Mouse (Mus musculus): ENCODE data around the gene Nyap1. TPM values are rescaled to one million over a fixed set of nuclear protein-coding genes. Genes with fewer than 3 reads are reported as not detected.

Nyap1 gene
- polyA plus RNA-seq, 1 experiment from 2014 or later, result 8.8 TPM

DNA sequence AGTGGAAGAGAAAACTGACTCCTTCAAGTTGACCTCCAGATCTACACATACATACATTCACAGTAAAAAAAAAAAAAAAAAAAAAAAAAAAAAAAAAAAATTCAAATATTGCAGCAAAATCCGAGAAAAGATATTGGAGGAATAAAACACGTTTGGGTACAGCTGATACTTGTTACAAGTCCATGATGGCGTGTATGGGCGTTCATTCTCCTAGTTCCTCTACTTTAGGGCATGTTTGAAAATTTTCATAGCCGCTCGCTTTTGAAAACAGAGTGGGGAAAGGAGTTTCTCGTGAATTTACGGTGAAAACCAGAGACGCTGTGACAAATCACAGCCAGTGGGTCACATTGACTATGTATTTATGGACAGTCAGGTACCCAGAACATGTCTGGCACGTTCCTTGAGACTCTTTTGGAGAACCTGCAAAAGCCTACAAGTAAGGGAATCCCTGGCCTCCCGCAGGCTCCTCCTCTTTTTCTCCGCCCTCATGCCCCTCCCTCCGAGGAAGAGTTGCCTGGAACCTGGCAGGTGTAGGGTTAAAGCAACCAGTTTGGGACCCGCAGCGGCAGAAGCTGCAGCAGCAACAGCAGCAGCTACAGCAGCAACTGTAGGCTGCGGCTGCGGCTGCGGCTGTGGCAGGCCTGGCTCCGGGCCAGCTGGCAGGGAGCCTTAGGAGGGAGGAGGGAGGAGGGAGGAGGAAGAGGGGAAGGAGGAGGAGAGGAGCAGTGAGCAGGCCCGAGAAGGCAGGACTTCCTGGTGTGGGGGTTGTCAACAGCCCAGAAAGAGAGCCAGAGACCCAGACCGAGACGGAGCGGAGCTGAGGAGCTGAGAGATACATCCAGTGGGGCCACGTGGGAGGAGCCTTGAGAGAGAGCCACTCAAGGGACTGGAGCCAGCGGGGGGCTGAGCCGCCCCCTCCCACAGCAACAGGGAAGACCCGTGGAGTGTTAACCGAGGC lies 4.1 kb upstream of the Nyap1 start, which contains the start of gene Tsc22d4:
Gene Tsc22d4 (plus strand): TSS at position 517 of the 958 bp plus-strand sequence.
- peak; percentile 94 for DNase-seq (ENCODE audit: low spot score)

DNA sequence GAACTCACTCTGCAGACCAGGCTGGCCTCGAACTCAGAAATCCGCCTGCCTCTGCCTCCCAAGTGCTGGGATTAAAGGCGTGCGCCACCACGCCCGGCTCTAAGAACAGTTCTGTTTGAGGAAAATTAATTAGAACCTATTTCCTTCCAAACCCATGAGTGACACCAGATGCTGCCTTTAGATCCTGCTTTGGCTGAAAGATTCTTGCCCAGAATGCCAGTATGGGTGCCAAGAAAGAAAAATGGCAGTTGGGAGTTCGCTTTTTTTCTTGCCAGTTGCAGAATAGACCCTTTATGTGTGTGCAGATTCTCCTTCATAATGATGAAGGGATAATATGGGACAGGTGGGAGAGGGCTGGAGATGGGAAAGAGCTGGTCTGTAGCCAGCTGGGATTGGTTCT lies 2.8 kb upstream of the Nyap1 start:
- DNase-seq (ENCODE audit: low spot score), result no peak

DNA sequence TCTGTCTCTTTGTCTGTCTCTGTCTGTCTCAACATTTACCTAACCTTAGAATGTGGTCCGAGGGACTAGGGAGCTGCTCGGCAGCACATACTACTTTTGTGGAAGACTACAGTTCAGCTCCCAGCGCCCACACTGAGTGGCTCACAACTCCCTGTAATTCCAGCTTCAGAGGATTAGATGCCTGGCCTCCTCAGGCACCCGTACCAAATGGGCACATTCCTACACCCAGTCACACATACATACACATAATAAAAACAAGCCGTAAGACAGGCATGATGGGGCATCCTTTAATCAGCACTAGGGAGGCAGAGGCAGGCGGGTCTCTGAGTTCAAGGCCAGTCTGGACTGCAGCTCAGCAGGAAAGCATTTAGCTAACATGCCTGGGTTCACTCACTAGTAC lies 1.4 kb upstream of the Nyap1 start:
- DNase-seq (ENCODE audit: low spot score), result no peak

- no peak for DNase-seq (ENCODE audit: low spot score)
Observed at GRCm38 (mm10) chr5:137742048-137742447, 641 bp upstream of the Nyap1 start.

DNA sequence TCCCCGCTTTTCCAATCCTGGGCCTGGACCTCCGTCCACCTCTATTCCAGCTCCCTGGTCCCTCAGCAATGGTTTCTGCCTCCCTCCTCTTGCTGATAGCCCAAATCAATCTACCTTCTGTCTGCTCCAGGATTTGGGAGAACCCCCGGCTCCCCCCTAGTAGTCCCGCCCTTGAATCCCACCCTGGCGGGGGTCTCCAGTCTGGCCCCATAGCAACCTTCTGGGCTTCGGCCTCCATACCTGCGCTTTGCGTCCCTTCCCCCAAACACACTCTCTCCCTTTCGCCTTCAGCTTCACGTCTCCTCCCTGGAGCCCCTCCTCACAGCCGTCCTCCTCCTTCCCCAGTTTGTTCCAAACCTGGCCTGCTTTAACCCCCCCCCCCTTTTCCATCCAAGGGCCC lies 901 bp downstream of the Nyap1 start:
- DNase-seq (ENCODE audit: low spot score), result no peak

DNA sequence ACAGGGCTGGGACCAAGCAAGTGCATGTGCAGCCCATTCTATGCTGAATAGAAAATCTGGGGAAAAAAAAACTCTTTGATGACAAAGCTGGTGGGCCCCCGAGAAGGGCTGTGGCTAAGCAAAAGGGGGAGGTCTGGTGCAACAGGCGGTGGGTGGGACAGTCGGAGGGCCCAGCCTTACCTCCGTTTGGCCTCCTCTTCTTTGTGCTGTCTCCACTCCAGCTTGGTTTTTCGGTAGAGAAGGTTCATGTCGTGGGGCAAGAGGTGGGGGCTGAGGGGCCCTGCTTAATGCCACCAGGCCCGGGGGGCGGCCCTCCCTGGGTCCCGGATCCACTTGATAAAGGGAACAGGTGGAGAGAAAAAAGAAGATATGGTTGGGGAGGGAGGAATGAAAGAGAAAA lies 1.9 kb downstream of the Nyap1 start:
- peak; percentile 55 for DNase-seq (ENCODE audit: low spot score)

DNA sequence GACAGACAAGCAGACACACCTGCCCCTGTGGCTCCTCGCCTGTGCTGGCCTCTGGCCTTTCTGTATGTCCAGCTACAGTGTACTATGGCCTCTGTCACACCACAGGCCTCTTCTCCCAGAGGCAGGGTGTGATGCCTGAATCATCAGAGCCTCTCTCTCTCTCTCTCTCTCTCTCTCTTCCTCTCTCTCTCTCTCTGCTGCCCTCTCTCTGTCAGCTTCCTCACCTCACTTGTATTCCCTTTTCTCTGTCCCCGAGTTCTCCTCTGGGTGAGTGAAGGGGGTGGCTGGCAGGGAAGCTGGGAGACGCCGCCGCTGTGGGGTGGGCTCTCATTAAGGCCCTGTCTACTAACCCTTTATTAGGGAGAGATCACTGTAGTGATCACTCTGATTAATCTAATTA lies 2.9 kb downstream of the Nyap1 start:
- peak; percentile 39 for DNase-seq (ENCODE audit: low spot score)

GRCm38 (mm10) chr5:137737400-137737940 lies 3.9 kb downstream of the Nyap1 start:
- no peak for DNase-seq (ENCODE audit: low spot score)

DNA sequence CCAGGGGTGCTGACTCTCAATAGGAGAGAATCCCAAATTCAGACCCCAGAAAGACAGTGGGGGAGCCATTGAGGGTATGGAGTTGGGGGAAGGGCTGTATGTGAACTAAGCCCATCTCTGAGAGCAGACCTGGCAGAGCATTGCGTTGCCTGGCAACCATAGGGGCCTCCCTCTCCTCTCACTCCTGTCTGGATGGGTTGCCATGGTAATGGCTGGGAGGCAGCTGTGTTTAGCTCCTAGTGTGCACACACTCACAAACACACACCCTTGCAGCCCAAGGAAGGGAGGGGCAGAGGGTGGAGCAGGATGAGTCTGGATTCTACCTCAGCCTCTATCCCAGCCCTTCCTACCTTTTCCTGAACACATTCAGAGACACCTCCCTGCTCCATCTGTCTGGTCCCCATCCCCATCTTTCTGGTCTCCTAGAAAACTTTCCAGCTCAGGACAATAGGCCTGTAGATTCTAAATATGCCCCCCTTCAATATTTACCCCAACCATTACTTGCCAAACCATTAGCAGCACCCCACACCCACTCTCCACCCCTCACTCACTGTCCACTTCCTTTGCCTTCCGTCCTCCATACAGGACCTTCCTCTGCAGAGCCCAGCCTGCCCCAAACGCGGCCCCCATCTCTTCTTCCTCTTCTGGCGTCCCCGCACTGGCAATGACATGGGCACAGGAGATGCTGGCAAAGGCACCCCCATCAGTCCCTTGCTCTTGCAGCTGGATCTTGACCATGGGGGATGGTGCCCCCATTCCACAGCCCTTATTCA lies 6.9 kb downstream of the Nyap1 start:
- DNase-seq (ENCODE audit: low spot score), result no peak

DNA sequence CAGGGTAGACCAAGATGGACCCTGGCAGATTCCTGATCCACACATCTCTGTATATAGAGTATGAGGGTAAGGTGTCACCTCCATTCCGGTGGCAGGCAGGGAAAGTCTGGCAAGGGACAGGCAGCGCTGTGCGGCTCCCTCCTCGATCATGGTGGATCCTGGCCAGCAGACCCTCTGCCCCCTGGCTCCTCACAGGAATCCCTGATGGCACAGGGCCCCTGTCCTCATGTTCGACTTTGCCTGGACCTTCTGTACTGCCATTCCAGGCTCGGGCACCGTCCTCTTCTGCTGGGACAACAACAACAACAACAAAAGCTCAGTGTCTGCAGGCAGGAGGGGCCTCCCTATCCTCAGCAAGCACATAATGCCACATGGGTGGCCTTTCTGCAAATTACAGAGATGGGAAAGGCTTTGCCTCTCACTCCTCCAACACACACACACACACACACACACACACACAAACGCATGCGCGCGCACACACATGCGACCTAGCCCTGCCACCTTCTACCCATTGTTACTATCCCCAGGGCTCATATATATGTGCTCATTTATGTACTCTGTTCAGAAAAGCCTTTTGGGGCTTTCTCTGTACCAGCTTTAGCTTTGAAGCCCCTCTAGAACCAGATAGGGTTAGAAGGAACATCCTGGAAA lies 7.6 kb downstream of the Nyap1 start:
- no peak for DNase-seq (ENCODE audit: low spot score)

- no peak for DNase-seq (ENCODE audit: low spot score)
Observed at GRCm38 (mm10) chr5:137726767-137727166, 14.6 kb downstream of the Nyap1 start.

DNA sequence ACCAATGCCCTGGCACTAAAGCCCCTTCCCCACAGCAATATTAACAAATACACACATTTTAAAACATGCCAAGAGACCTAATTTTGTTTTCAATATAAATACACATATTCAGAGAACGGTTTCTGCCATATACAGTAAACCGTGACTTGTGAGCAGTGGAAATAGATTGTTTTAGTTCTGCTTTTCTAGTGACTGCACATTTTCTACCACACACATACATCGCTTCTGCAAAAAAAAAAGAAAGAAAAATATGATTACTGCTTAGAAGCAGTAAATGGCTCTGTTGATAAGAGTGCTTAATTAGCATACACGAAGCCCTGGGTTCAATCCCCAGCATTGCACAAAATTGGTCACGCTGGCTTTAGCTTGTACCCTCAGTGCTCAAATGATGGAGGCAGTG lies 17.6 kb downstream of the Nyap1 start:
- no peak for DNase-seq (ENCODE audit: low spot score)

DNA sequence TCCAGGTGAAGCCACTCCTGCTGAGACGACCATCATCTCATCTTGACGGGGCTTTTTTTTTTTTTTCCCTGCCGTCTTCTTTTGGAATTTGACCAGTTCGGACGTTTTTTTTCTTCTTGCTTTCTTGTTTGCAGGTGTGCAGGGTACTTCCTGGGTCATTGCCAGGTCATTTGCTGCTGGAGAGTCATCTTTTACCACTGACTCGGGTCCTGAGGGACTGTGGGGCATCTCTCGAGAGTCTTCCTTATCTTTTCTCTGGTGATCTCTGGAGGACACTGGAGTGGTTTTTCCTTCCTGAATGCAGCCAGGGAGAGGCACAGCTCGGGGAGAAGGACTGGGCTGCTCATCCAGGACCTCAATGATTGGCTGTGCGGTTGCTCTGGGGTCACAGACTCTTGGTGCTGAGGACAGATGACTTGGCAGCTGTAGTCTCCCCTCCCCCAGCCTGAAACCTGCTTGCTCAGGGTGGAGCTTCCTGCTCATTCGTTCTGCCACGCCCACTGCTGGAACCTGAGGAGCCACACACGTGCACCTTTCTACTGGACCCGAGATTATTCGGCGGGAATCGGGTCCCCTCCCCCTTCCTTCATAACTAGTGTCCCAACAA lies 20.7 kb downstream of the Nyap1 start:
- peak; percentile 76 for DNase-seq (ENCODE audit: low spot score)

DNA sequence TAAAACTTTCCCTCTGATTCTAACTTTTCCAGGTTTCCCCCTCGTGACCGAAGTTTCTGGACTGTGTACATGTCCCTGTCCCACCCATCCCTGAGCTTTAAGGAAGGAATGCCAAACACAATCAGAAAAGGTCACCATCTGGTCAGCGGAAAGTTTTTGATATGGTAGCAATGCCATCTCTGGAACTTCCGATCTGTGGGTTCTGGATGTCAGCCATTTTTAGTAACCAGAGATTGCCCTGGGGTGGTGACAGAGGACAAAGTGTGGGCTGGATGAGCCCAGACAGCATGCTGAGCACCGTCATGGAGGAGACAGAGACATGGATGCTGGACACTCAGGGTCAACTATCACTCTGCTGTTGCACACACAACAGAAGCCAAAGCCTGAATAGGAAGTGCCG lies 22.3 kb downstream of the Nyap1 start:
- no peak for DNase-seq (ENCODE audit: low spot score)

- DNase-seq (ENCODE audit: low spot score), result no peak
Observed at GRCm38 (mm10) chr5:137718020-137718790, 23.2 kb downstream of the Nyap1 start.

GRCm38 (mm10) chr5:137715685-137716084 lies 25.7 kb downstream of the Nyap1 start:
- DNase-seq (ENCODE audit: low spot score), result no peak

- no peak for DNase-seq (ENCODE audit: low spot score)
Observed at GRCm38 (mm10) chr5:137713454-137713853, 28.0 kb downstream of the Nyap1 start.

GRCm38 (mm10) chr5:137706913-137707633 lies 34.3 kb downstream of the Nyap1 start:
- DNase-seq (ENCODE audit: low spot score), result peak; percentile 79

GRCm38 (mm10) chr5:137705242-137705641 lies 36.2 kb downstream of the Nyap1 start:
- DNase-seq (ENCODE audit: low spot score), result peak; percentile 71

DNA sequence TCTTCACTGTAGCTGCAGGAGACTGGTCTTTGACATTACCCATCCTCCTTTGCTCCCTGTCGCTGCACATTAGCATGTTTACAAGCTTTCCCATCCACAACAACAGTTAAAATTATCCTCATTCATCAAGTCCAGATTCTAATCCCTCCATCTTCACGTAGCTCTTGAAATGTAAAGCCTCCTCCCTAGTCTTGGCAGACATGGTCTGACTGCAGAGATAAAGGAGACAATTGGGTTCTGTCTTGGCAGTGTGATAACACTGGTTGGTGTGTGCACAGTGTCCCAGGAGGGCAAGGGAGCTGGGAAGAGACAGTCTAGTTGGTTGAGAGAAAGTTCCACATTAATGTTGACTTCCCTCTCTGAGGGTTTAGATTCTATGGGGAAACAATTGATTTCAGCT lies 41.6 kb downstream of the Nyap1 start:
- DNase-seq (ENCODE audit: low spot score), result no peak

Data from thymus, postnatal 0 days (tissue).